Mouse (Mus musculus) gonadal fat pad, adult 2 months (tissue): ENCODE results near the gene Fam214a. TPM values are rescaled to one million over a fixed set of nuclear protein-coding genes. Genes with fewer than 3 reads are reported as not detected.
"Not testable (repeated sequence)": the region's sequence is repeated elsewhere in the genome, so short reads cannot be mapped to it uniquely, and the experiment has no call there.

Experiments used
- DNase-seq: peaks from one replicate; pipeline ENCODE4 v3.0.0-alpha.2; 2012; ENCODE audit warnings: low read depth
- polyA plus RNA-seq: library from polyadenylated mRNA; depleted of rRNA; stranded (reverse); fragments of >200 nt; gene quantifications from 2 replicates; pipeline ENCODE4 v1.2.3, GENCODE M21; 2012

The Fam214a gene
- polyA plus RNA-seq, 1 experiment, result 17.0 TPM

DNA sequence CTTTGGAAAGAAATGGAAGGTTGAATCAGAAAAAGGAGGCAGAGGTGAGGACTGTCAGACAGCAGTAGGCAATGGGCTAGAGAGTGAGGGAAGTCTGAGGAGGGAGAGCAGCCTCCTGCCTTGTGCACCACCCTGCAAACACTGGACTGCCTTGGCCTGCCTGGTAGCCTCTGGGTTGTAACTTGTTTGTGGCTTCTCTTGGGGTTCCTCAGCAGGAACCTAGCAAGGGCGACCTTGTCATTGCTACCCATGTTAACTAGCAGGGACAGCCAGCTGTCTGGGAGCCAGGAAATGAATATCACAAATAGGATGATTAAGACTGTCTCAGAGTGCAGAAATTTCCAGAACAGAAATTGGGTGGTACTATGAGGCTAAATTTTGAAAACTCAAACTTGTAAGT lies 27.2 kb downstream of the Fam214a start:
- no peak for DNase-seq

DNA sequence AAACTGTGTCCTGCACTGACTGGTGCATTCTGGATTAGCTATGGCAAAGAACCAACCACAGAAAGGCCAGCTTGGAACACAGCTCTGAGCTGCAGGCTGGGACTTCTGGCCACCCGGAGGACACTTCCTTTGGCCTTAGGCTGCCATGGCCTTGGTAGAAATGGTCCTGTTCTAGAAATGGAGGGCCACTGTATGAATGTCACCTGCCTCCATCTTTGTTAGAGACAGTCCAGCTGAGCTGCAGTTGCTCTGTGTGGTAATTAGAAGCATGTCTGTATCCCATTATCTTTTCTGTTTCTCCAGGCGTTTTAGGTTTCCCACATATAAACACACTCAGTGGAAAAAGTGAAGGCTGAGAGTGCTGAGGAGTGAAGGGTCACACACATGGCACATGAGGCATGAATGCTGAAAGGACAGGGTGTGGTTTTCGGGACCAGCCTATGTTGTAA lies 29.0 kb downstream of the Fam214a start:
- DNase-seq, result no peak

DNA sequence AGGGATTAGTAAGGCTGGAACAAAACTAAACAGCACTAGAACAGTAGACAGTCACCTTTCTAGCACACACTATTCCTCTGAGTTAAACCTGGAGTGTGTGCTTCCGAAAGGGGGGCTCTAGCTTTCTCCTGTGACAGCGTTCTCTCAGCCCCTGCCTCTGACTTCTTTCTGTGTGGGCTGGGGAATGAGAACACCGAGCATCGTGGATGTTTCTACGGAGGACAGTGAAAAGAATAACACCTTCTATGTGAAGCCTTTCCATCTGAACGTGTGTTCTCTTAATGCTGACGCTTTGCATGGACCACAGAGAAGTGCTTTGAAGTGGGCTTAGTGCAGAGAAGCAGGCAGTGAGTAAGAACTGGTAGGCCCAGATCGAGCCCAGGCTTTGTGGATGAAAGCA lies 29.5 kb downstream of the Fam214a start:
- no peak for DNase-seq

DNA sequence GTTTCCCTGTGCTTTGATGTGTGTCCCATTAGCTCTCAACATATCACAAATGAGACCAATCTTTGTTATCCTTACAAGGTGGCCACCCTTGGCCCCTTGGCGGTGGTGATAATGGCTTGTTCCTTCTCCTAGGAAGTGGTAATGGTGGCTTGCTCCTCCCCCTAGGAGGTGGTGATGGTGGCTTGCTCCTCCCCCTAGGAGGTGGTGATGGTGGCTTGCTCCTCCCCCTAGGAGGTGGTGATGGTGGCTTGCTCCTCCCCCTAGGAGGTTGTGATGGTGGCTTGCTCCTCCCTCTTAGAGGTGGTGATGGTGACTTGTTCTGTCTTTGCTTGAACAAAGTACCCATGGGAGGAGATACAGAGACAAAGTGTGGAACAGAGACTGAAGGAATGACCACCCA lies 30.0 kb downstream of the Fam214a start:
- not testable (repeated sequence) for DNase-seq

DNA sequence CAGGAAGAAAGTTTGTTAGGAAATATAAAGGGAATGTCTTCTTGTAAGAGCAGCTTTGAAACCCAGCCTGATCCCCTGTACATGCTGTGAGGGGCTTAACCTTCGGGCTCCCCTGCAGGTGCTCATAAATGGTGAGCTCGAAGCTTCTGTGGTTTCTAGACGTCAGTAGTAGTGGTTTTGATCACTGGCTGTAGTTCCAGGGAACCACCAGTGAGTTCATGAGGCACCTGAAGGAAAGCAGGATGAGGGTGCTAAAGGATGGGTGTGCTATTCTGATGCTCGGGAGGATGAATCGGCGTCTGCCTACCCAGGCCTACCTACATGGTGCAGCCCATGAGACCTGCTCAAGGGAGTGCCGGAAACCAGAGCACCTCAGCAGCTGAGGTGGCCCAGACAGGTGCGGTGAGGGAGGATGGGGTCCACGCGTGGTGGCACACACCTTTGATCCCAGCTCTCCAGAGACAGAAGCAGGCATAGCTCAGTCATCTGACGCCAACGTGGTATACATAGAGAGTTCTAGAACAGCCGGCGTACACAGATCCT lies 32.6 kb downstream of the Fam214a start:
- DNase-seq, result no peak

DNA sequence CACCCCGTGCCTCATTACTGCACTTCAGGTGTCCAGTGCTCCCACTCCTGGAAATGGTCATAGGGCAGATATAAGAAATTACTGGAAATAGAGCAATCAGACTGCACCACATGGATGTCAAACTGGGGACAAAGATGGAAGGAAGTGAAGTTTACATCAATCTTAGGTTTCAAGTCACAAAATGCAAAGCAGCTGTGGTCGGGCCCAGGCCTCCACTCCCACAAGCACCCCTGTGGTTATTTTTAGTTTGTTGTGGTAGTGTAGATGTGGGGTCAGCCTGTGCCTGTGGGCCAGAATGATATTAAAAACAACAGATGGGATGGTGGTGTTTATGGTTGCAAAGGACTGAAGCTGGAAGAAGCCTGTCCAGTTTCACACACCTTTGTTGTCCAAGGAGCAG lies 33.1 kb downstream of the Fam214a start:
- DNase-seq, result no peak

DNA sequence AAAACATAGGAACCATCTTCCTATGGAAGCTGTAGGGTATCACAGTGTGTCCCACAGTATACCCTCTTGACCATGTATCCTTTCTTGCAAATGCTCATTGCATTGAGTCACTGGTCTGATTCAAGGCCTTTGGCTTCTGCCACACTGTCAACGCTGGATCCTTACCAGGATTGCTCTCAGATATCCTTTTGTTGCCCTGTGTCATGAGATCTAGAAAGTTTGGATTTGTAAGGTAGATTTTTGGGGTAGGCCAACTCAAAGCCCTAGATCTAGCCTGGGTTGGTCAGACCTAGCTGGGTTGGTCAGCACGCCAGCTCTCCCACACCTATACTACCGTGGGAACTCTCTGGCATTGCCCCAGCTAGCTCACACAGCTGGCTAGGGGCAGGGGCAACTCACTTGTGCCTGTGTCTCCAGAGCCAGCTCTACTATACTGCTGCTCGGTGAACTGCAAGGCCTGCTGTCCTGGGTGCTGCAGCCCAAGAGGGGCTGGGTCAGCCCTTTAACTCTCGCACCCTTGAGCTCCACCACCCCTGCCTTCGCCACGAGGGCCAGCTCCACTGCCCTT lies 36.3 kb downstream of the Fam214a start:
- DNase-seq, result no peak

DNA sequence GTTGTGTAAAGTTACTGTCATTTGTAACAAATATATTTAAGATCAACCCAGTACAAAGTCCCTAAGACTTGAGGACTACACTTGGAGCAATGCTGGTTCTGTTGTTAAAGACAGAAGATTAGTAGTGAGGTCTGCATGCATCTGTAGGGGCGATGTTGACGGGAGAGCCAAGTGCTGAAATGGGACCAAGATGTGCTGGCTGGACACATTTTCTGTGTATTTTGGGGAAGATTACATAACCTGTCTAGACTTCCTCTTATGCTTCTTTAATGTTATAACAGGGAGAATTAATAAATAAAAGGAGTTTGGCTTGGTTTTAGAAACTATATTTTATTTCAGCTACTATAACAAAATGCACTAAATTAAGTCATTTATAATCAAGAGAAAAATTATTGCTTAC lies 37.3 kb downstream of the Fam214a start:
- no peak for DNase-seq

DNA sequence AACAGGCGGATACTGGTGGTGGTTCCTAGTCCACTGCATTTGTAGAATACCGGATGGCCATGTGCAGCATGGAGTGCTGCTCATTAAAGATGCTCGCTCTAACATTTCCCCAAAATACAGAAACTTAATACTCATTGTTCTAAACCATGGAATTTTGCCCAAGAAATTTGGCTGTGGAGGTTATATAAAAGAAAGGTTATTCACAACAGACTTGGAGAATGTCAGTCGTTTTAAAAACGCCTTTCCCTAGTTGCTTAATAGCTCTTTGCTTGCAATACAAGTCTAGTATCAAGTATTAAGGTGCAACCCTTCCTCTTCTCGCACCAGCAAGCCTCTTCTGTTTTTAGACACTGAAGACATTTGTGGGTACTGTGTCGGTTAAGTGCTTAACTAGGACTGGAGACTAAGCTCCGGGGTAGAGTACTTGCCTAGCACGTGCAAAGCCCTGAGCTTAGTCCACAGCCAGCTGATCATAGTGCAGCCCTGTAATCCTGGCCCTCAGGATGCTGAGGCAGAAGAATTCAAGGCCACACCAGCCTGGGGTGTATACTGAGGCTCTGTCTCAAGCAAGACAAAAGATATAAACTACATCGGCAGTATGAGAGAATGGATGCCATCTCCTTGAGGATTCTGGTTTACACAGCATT lies 42.0 kb downstream of the Fam214a start:
- DNase-seq, result no peak

DNA sequence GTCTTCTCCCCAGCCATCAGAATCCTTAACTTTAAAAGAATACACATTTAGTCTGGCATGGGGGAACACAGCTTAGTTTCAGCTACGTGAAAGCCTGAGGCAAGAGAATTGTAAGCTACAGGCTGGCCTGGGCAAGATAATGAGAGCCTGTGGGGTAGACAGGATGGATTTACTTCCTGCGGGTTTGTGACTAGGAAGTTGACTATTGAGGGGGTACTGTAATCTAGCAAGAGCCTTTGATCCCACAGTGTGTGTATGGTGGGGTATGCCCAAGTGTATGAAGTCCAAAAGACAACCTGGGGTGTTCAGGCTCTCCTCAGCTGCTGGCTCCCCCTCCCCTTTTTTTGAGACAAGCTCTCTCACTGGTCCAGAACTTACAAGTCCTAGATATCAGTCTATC lies 43.7 kb downstream of the Fam214a start:
- DNase-seq, result no peak

DNA sequence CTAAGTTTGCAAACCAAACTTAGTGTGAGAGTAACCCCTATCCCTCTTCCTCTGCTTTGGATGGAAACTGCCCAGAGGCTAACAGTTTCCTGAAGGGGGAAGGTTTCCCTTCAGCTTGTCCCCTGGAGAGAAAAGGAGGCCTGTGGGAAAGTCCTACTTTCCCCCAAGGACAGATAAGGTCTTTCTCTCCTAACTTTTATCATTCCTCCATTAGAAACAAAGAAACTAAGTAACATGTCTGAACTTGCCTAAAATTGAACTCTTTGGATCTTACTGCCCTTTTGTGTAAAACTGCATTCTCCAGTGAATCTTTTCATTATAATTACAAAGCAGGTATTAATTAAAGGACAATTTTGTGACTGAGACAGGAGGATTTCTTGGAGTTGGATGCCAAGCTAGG lies 45.3 kb downstream of the Fam214a start:
- DNase-seq, result no peak

DNA sequence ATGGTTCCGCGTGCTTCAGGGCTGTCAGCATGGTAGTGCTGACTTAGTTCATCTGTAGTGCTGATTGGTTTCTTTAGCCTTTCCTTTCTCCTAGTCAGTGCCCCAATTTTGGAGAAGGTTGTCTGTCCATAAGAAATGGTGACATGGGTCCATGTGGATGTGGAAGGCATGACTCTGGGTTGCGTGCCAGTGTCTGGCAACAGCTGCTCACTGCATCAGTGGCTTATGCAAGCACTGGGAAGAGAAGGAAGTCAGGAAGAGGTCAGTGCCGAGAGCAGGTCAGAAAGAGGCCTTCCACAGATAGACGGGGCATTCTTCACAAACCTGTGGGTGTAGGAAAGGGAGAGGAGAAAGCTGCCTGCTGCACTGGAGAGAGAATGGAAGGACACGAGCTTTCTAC lies 48.3 kb downstream of the Fam214a start:
- no peak for DNase-seq

DNA sequence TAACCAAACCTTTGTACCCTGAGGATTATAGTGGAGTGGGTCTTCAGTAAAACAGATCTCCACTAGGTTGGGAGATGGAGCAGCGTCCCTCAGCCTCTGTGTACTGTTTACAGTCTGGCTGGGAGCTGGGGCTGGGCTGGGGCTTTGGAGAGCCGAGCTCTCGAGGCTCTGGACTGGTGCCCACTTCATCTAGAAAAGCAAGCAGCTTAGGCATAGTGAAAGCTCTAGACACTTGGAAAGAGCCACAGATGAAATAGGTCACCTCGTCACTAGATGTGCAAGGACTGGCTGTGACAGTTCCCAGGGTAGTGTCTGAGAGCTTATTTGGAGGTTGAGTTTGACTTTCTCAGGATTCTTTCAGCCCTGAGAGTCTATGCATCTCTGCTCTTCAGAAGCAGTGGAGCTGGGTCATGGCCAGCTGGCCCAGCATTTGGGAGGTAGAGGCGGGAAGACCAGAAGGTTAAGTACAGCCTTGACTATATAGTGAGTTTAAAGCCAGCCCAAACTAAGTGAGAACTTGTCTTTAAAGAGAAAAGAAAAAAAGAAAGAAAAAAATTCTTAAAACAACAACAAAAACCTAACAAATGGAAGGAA lies 49.0 kb downstream of the Fam214a start:
- no peak for DNase-seq

DNA sequence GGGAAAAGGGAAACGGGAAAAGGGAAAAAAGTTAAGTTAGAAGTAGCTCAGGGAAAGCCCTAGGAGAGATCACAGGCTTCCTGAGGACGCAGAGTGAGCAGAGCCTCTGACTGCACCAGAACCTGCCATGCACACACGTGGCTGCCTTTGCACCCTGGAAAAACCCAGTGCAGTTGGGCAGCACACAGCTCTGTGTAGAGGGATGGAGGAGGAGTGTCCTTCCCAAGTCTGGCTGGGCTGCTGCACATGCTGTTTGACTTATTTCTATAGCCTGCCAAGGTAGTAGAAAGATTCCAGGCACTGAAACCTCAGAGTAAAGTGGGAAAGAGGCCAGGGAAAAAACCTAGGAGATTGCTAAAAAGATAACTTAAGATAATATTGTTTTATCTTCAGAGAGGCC lies 49.6 kb downstream of the Fam214a start:
- no peak for DNase-seq

DNA sequence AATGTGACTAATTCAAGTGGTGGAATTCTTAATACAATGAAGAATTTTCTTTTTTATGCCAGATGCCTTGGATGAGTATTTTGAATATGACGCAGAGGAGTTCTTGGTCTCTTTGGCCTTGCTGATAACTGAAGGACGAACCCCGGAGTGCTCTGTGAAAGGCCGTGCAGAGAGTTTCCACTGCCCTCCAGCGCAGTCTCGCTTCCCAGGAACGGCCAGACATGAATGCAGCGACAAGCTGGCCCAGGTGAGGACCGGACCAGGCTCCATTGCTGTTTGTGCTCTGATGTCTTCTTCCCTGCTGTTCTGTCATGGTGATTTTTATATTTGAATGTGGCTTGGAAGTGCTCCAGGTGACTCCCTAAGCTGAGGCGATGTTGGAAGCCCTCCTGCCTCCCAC lies 51.5 kb downstream of the Fam214a start:
- DNase-seq, result no peak

DNA sequence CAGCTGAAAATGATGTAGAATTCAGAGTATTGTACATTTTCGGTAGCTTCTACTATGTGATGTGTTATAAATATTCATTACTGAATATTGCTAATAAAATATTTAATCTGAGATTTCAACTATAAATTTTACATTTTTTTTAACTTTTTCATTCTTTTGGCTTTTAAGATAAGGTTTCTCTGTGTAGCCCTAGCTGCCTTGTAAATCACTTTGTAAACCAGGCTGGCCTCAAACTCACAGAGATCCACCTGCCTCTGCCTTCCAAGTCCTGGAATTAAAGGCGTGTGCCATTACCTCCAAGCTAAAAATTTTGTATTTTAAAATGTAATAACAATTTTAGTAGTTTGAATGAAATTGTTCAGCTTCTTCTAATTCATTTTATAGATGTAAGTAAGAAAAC lies 63.9 kb downstream of the Fam214a start:
- DNase-seq, result no peak

DNA sequence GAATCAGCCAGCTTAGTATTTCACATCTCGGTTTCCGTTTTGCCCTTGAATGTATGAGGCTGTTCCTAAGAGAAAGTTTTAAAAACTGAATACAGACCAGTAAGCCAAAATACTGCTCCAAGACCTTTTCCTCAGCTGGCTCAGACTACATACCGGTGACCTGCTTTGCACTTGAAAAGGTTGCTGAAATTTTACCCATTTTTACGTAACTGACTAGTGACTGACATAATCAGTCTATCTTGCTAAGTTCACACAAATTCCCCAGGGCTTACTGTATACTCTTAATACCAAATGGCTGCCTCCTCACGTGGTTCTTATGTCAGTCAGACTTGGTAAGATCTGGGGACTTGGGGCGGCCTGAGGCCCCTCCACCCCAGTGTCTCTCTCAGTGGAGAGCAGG lies 66.5 kb downstream of the Fam214a start:
- DNase-seq, result peak; percentile 67

DNA sequence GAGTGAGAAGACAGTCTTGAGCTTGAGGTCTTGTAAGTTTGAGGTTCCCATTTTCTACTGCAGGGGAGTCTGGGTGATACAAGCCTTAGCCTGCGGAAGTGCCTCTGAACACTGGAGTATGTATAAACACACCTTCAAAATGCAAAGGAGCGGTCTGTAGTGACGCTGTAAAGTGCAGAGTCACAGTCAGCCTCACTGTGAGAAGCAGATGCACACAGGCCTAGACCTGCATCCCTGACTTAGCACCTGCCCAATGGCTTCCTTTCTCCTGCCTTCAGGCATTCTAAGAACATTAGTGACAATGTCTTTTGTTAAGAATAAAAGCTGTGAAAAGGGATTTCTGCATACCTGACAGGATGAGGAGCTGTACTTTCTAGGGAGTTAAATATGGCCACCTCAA lies 66.9 kb downstream of the Fam214a start:
- no peak for DNase-seq

DNA sequence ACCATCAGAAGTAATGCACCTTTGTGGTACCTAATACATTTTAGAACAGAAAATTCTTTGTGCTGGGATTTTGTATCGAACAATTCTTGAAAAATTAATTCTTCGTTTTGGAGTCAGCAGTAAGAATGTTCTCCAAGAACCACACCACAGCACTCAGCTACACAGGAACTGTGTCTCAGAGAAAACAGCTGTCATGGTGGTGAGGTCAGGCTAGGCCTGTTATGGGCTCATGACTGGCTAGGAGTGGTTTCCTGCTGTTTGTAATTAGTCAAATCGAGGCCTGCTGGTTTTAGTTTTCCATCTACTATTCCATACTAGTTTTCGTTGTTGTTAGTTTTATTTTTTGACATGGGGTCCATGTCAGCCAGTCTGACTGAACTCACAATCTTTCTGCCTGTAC lies 67.9 kb downstream of the Fam214a start:
- no peak for DNase-seq

DNA sequence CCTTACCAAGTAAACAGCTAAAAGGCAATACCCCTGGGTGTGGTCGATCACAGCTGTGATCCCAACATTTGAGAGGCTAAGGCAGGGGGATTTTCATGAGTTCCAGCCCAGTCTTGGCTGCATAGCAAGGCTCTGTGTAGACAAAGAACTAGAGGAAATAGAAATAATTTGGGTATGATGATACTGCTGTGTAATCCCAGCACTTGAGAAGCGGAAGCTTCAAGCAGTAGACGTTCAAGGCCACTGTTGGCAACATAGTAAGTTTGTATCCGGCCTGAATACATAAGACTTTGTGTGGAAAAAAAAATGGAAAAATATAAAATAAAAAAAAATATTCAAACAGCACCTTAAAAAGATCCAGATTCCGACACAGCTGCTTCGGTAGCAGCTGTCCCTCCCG lies 69.9 kb downstream of the Fam214a start:
- DNase-seq, result no peak

DNA sequence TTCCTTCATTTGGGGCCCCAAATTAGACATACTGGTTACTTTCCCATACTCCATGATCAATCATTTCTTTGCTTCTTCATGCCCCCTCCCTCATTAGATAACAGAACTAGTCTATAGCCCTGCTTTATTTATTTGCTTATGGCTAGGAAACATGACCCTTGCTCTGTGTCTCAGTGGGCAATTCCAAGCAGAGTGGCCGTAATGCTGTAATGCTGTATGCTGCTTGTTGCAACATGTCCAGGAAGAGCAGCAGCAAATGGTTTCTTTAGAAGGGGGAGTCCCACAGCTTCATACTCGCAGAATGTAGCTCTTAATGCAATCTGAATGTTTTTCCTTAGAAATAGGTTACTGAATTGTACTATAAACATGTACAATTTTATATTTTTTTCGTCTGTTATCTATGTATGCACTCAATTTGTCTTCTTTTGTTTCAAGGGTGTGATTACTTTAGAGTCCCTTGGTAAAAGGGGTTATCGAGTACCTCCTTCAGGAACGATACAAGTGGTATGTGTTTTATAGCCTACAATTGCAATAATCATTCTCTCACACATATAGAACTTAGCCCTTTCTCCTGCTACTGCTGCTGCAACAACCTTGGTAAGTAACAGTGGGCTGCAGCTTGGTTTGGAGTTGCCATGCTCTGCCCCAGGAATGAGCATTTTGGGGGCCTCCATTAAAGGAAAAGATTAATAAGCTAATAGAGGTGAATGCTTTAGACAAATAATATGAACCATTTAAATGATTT lies 70.6 kb downstream of the Fam214a start:
- no peak for DNase-seq

DNA sequence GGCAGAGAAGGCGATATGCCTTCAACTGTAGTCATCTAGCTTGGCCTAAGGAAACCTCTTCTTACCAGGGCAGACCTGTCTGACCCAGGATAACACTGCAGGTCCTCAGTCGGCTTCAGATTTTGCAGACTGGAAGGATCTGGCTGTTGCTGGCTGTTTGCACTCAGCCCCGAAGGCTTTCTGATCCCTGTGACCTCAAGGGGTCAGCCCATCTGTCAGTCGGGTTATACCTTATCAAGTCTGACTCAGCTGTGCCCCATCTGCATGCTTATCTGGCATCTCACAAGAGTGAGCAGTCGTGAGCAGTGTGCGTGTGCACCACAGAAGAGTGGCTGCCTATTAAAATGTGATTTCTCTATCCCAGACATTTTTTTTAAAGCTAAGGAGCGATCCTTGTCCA lies 71.4 kb downstream of the Fam214a start:
- no peak for DNase-seq

DNA sequence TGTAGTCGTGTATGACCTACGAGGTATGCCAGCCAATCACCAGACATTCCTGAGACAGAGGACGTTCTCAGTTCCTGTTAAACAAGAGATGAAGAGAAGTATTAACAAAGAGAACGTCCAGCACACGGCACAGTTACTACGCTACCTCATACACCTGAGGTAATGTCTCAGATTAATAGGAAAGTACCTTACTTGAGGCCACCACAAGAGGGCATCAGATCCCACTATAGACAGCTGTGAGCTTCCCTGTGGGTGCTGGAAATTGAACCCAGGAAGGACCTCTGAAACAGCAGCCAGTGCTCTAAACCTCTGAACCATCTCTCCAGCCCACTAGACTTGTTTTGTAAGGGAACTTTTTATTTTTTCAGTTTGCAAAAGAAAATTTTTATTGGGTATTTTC lies 73.0 kb downstream of the Fam214a start:
- no peak for DNase-seq
